Mouse (Mus musculus) lung, postnatal 14 days (tissue): ENCODE measurements around the gene Synj1.
A peak's percentile ranks its signal among the peaks of the same experiment; 100 is the strongest.

Experiments
- DNase-seq: peaks from one replicate; pipeline ENCODE4 v3.0.0; 2021

Synj1 gene

GRCm38 (mm10) chr16:90934687-90935328, 76.3 kb downstream of the Synj1 start, which contains the start of gene Cfap298:
TSS of gene Cfap298 (minus strand) at chr16:90935114.
- peak; percentile 93 for DNase-seq

- DNase-seq, result peak; percentile 71
Measured at GRCm38 (mm10) chr16:90934193-90934686, 76.9 kb downstream of the Synj1 start.

- no peak for DNase-seq
Measured at GRCm38 (mm10) chr16:90933534-90934176, 77.5 kb downstream of the Synj1 start.

GRCm38 (mm10) chr16:90927446-90927845, 83.7 kb downstream of the Synj1 start:
- DNase-seq, result no peak

- peak; percentile 75 for DNase-seq
Measured at GRCm38 (mm10) chr16:90925461-90925860, 85.6 kb downstream of the Synj1 start.

- peak; percentile 27 for DNase-seq
Measured at GRCm38 (mm10) chr16:90924606-90925370, 86.3 kb downstream of the Synj1 start.

- peak; percentile 36 for DNase-seq
Measured at GRCm38 (mm10) chr16:90921471-90922159, 89.5 kb downstream of the Synj1 start.

GRCm38 (mm10) chr16:90917156-90917555, 94.0 kb downstream of the Synj1 start:
- DNase-seq, result no peak

- DNase-seq, result no peak
Measured at GRCm38 (mm10) chr16:90916040-90916481, 95.0 kb downstream of the Synj1 start.

GRCm38 (mm10) chr16:90911766-90912165, 99.3 kb downstream of the Synj1 start:
- DNase-seq, result no peak

- no peak for DNase-seq
Measured at GRCm38 (mm10) chr16:90910855-90911533, 100.1 kb downstream of the Synj1 start.

- no peak for DNase-seq
Measured at GRCm38 (mm10) chr16:90907250-90907649, 103.9 kb downstream of the Synj1 start.

GRCm38 (mm10) chr16:90903300-90903699, 107.8 kb downstream of the Synj1 start:
- DNase-seq, result no peak

GRCm38 (mm10) chr16:90901364-90901763, 109.7 kb downstream of the Synj1 start:
- DNase-seq, result no peak

- no peak for DNase-seq
Measured at GRCm38 (mm10) chr16:90899498-90899897, 111.6 kb downstream of the Synj1 start.

- DNase-seq, result no peak
Measured at GRCm38 (mm10) chr16:90897651-90898050, 113.5 kb downstream of the Synj1 start.

- DNase-seq, result no peak
Measured at GRCm38 (mm10) chr16:90893792-90894191, 117.3 kb downstream of the Synj1 start.

GRCm38 (mm10) chr16:90893019-90893418, 118.1 kb downstream of the Synj1 start:
- no peak for DNase-seq

GRCm38 (mm10) chr16:90892081-90892480, 119.0 kb downstream of the Synj1 start:
- DNase-seq, result no peak

- no peak for DNase-seq
Measured at GRCm38 (mm10) chr16:90891601-90892000, 119.5 kb downstream of the Synj1 start.

GRCm38 (mm10) chr16:90890683-90891082, 120.4 kb downstream of the Synj1 start:
- no peak for DNase-seq
